Mouse (Mus musculus) thymus, adult 2 months (tissue): Measurements from ENCODE around the gene Ncln.
A peak's percentile ranks its signal among the peaks of the same experiment; 100 is the strongest.

Source experiments
- CTCF ChIP-seq: fragments of 200-500 bp; IDR thresholded peaks from 2 replicates; pipeline ENCODE4 v1.5.1; 2012; ENCODE audit warnings: mild to moderate bottlenecking, control low read depth, low read length, moderate library complexity, borderline replicate concordance; ENCODE audit not compliant: control insufficient read depth, poor library complexity, insufficient read depth; ENCODE audit errors: extremely low read depth
- POLR2A ChIP-seq: fragments of 200-500 bp; IDR thresholded peaks from 2 replicates; pipeline ENCODE4 v1.6.1; 2012; ENCODE audit warnings: mild to moderate bottlenecking, low read length, control low read depth, moderate library complexity; ENCODE audit not compliant: control insufficient read depth, poor library complexity, insufficient read depth; ENCODE audit errors: extremely low read depth

GRCm38 (mm10) chr10:81544296-81545160, 48.3 kb upstream of the Ncln start:
- no peak for TF ChIP-seq CTCF
- TF ChIP-seq POLR2A, result peak; percentile 93
